Comparison of ENCODE assay signal across 15 mouse cellular contexts in the genomic region with DNA sequence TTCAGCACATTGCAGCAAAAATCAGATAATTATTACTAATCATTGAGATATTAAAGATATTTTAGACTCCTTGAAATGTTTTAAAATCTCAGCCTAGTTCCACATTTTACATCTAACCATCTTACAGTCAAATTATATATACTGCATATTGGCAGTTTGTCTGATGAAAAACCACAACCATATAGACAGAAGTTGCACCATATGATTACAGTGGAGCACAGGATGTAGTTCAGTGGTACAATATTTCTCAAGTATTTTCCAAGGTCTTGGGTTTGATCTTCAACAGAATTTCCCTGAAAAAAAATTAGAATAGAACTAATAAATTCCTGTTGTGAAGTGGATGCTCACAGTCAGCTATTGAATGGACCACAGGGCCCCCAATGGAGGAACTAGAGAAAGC.
"Had no signal": no experiment of that assay in that cellular context is flagged by ENCODE, and none has a peak within 500 bp of the region (broad histone marks: within the 10 kb centered on the region; RNA-seq: fewer than 3 reads in every experiment).

No protein-coding gene starts in this region.

- DNase-seq: liver, postnatal 0 days; lung, adult 2 months; lung, postnatal 14 days; lung, postnatal 36 days; retina, postnatal 1 day; right cerebral cortex, adult 18-20 months; right cerebral cortex, postnatal 25 days; right cerebral cortex, postnatal 4 days; spleen, adult 18-20 months; thymus, adult 18-20 months; thymus, postnatal 14 days; thymus, postnatal 36 days had no signal

- ATAC-seq: liver, postnatal 0 days; lung, postnatal 0 days; midbrain, embryonic 13.5 days; midbrain, embryonic 15.5 days had no signal
